Mouse (Mus musculus) cerebellum, adult 2 months (tissue): Measurements from ENCODE around the gene Abca12.

ENCODE experiments used
- CTCF ChIP-seq: fragments of 200-500 bp; IDR thresholded peaks from 2 replicates; pipeline ENCODE4 v1.5.1; 2011; ENCODE audit warnings: low read depth, mild to moderate bottlenecking, control low read depth, low read length, moderate library complexity, borderline replicate concordance; ENCODE audit not compliant: insufficient read depth
- POLR2A ChIP-seq: fragments of 200-500 bp; IDR thresholded peaks from 2 replicates; pipeline ENCODE4 v1.6.1; 2011; ENCODE audit warnings: low read length, control low read depth, borderline replicate concordance; ENCODE audit not compliant: insufficient read depth

GRCm38 (mm10) chr1:71342861-71343554 is 71.7 kb downstream of the Abca12 start:
- no peak for TF ChIP-seq POLR2A
- TF ChIP-seq CTCF, result no peak
